Mouse (Mus musculus) lung, adult 2 months (tissue): Measurements from ENCODE around the gene Tyms.

Source experiments
- CTCF ChIP-seq: fragments of 200-500 bp; IDR thresholded peaks from 2 replicates; pipeline ENCODE4 v1.5.1; 2011; ENCODE audit warnings: mild to moderate bottlenecking, low read length, control low read depth; ENCODE audit not compliant: insufficient read depth
- POLR2A ChIP-seq: fragments of 200-500 bp; IDR thresholded peaks from 2 replicates; pipeline ENCODE4 v1.6.1; 2011; ENCODE audit warnings: low read depth, mild to moderate bottlenecking, control low read depth, low read length, borderline replicate concordance; ENCODE audit errors: extremely low read depth

DNA sequence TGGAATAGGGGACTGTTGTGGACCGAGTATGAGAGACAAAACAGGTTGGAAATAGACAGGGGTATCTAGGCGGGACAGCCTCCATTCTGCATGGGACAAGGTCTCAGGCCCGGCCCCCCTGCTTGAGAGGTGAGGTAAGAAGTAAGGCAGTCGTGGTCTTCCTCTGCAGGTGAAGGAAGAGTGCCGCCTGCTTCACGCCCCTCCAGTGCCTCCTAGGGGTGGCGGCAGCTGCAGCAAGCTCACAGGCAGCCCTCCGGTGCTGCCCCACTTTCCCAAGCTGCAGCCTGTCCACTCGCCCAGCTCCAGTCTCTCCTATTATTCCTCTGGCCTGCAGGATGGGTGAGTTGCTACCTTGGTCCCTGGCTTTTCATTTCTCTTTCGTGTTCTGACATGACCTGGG is 42.3 kb upstream of the Tyms start:
- TF ChIP-seq CTCF (no peak), POLR2A (no peak)
